Mouse (Mus musculus): Measurements from ENCODE around the gene Rangrf. TPM values are rescaled to one million over a fixed set of nuclear protein-coding genes. Genes with fewer than 3 reads are reported as not detected.

Rangrf gene
- 1 to 10 TPM; 3.1 to 5.0 TPM for total RNA-seq (2023)

GRCm38 (mm10) chr11:68975085-68975484 is at the start of gene Rangrf:
Gene Rangrf, minus strand, starts transcription at chr11:68975185.

GRCm38 (mm10) chr11:69015644-69016441 is 40.9 kb upstream of the Rangrf start, which contains the start of gene Ctc1:
Gene Ctc1, plus strand, starts transcription at chr11:69015911.

GRCm38 (mm10) chr11:69008182-69009121 is 33.5 kb upstream of the Rangrf start, which contains the start of gene Pfas:
Gene Pfas, minus strand, starts transcription at chr11:69008460.

GRCm38 (mm10) chr11:68967337-68968282 is 7.4 kb downstream of the Rangrf start, which contains the start of gene Slc25a35:
Gene Slc25a35, plus strand, starts transcription at chr11:68968131.

GRCm38 (mm10) chr11:68957308-68957707 is 17.7 kb downstream of the Rangrf start, which contains the start of gene Arhgef15:
Gene Arhgef15, minus strand, starts transcription at chr11:68957480.

GRCm38 (mm10) chr11:68926981-68927380 is 48.0 kb downstream of the Rangrf start, which contains the start of gene Odf4:
Gene Odf4, minus strand, starts transcription at chr11:68927081.

Other genes starting within 250 kb of the Rangrf start
- gene Ndel1, start 103.3 kb downstream of the Rangrf start, total RNA-seq (2023), result 100 to 1,000 TPM; 177 to 183 TPM
- gene Rnf222, start 86.6 kb downstream of the Rangrf start, total RNA-seq (2023), result not detected
- gene Rpl26, start 73.6 kb downstream of the Rangrf start, total RNA-seq (2023), result 100 to 1,000 TPM; 819 to 898 TPM
- not detected for gene Odf4, start 48.1 kb downstream of the Rangrf start, total RNA-seq (2023)
- under 1 TPM in 1 of 2 experiments, not detected in 1; 0.18 TPM for gene Arhgef15, start 17.7 kb downstream of the Rangrf start, total RNA-seq (2023)
- 1 to 10 TPM; 2.2 to 2.8 TPM for gene Slc25a35, start 7.1 kb downstream of the Rangrf start, total RNA-seq (2023)
- 10 to 100 TPM; 18.0 to 20.8 TPM for gene Pfas, start 33.3 kb upstream of the Rangrf start, total RNA-seq (2023)
- gene Ctc1, start 40.7 kb upstream of the Rangrf start, total RNA-seq (2023), result 10 to 100 TPM; 30.6 to 33.8 TPM
- 10 to 100 TPM; 83.0 to 89.7 TPM for gene Aurkb, start 70.5 kb upstream of the Rangrf start, total RNA-seq (2023)
- 10 to 100 TPM; 35.9 to 39.8 TPM for gene Borcs6, start 84.5 kb upstream of the Rangrf start, total RNA-seq (2023)
- gene Tmem107, start 95.6 kb upstream of the Rangrf start, total RNA-seq (2023), result 1 to 10 TPM; 2.6 to 6.6 TPM
- 100 to 1,000 TPM; 188 to 209 TPM for gene Vamp2, start 113.3 kb upstream of the Rangrf start, total RNA-seq (2023)
- gene Per1, start 120.0 kb upstream of the Rangrf start, total RNA-seq (2023), result 100 to 1,000 TPM; 327 to 350 TPM
- gene Hes7, start 145.2 kb upstream of the Rangrf start, total RNA-seq (2023), result not detected
- gene 9130213A22Rik, start 147.4 kb upstream of the Rangrf start, total RNA-seq (2023), result not detected
- gene Aloxe3, start 150.7 kb upstream of the Rangrf start, total RNA-seq (2023), result not detected
- gene Alox12b, start 181.8 kb upstream of the Rangrf start, total RNA-seq (2023), result not detected
- gene Alox8, start 222.7 kb upstream of the Rangrf start, total RNA-seq (2023), result under 1 TPM; 0.22 to 0.24 TPM

All from neutrophil, adult 59 days (primary cell).